Mouse (Mus musculus): ENCODE data around the gene Tmem114. TPM values are rescaled to one million over a fixed set of nuclear protein-coding genes. Genes with fewer than 3 reads are reported as not detected.
A peak's percentile ranks its signal among the peaks of the same experiment; 100 is the strongest.

Tmem114 gene
- polyA plus RNA-seq, 1 experiment: not detected

DNA sequence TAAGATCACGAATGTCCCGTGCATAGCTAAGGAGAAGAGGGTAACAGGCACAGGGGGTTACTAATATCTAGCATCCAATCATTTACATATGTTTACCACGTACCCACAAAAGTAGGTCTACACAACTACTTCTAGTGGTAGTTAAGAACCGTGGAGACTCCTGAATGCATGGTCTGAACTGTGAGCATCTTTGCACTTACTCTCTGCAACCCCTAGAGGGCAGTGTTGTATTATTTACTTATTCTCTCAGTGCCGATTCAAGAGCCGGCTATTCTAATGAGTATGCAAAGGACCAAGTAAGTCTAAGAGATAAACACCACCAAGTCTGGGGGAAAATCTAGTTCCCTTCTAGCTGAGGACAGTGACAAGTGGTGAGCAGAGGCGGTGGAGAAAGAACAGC is 12.7 kb downstream of the Tmem114 start:
- H3K4me3 ChIP-seq (ENCODE audit: low read depth, low read length): no peak overlapping the region
- no peaks in the 10 kb centered on the region for H3K4me1 ChIP-seq (ENCODE audit: control insufficient read depth, insufficient read depth, insufficient read length, low read length)
- TF ChIP-seq POLR2A (IDR thresholded peaks at IDR 0.05; ENCODE audit: low read depth, low read length) (no peak), CTCF (IDR thresholded peaks at IDR 0.05; ENCODE audit: extremely low read depth, insufficient read length, insufficient replicate concordance, low read depth, low read length) (no peak)
- no peaks in the 10 kb centered on the region; the same call in 1 of the 2 replicates for H3K27me3 ChIP-seq (ENCODE audit: control insufficient read depth, insufficient read depth, low read length)
- 12% methylated on average over 7 of the region's 7 CpGs for WGBS
- no peak overlapping the region for H3K27ac ChIP-seq (ENCODE audit: insufficient read depth, low read depth, low read length)
- H3K36me3 ChIP-seq (ENCODE audit: control insufficient read depth, insufficient read depth, low read length): no peaks in the 10 kb centered on the region

DNA sequence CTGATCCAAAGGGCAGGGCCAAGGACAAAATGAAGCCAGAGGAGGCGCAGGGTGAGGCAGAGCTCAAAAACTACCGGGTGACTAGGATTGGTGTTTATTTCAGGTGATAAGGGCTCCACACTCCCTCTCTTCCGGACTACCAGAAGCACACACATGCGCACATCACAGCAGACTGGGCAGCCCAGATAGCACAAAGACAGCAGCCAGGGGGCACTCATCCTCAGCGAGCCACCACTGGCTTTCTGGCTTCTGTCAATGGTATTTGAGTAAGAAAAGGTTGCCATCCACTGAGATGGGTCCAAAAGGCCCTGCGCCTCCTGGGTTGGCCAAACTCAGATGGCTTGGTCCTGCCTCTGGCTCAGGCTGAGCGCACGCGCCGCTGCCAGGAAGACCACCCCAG is 15.7 kb downstream of the Tmem114 start:
- TF ChIP-seq POLR2A (IDR thresholded peaks at IDR 0.05; ENCODE audit: low read depth, low read length): no peak
- no peak for TF ChIP-seq CTCF (IDR thresholded peaks at IDR 0.05; ENCODE audit: extremely low read depth, insufficient read length, insufficient replicate concordance, low read depth, low read length)
- Histone ChIP-seq H3K36me3 (ENCODE audit: control insufficient read depth, insufficient read depth, low read length) (no peaks in the 10 kb centered on the region), H3K27ac (ENCODE audit: insufficient read depth, low read depth, low read length) (no peak overlapping the region), H3K27me3 (ENCODE audit: control insufficient read depth, insufficient read depth, low read length) (no peaks in the 10 kb centered on the region; the same call in 1 of the 2 replicates), H3K4me3 (ENCODE audit: low read depth, low read length) (no peak overlapping the region), H3K4me1 (ENCODE audit: control insufficient read depth, insufficient read depth, insufficient read length, low read length) (no peaks in the 10 kb centered on the region)
- 25% methylated on average over 10 of the region's 10 CpGs for WGBS

DNA sequence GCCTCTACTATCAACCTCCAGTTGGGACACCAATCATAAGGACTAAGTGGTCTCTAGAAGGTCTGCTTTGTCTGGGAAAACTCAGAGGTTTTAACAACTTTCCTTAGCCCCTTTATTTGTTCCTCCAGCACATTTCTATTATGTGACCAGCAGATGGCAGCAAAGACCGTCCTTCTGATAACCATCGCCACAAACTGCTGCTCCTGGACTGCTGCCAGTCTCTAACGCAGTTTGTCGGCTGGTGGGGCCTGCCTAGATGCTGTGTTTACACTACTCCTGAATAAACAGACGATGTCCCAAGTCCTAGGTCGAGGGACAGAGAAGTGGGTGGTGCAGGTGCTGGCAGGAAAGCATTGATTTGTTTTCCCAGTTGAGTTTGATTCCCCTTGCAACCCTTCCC is 18.2 kb downstream of the Tmem114 start:
- H3K36me3 ChIP-seq (ENCODE audit: control insufficient read depth, insufficient read depth, low read length): no peaks in the 10 kb centered on the region
- no peak overlapping the region for H3K4me3 ChIP-seq (ENCODE audit: low read depth, low read length)
- TF ChIP-seq CTCF (IDR thresholded peaks at IDR 0.05; ENCODE audit: extremely low read depth, insufficient read length, insufficient replicate concordance, low read depth, low read length) (peak; percentile 79; the same call in 1 of the 2 replicates), POLR2A (IDR thresholded peaks at IDR 0.05; ENCODE audit: low read depth, low read length) (no peak)
- H3K27ac ChIP-seq (ENCODE audit: insufficient read depth, low read depth, low read length): no peak overlapping the region
- H3K4me1 ChIP-seq (ENCODE audit: control insufficient read depth, insufficient read depth, insufficient read length, low read length): no peaks in the 10 kb centered on the region
- WGBS: under 1% methylated on average over 6 of the region's 6 CpGs
- no peaks in the 10 kb centered on the region for H3K27me3 ChIP-seq (ENCODE audit: control insufficient read depth, insufficient read depth, low read length)

DNA sequence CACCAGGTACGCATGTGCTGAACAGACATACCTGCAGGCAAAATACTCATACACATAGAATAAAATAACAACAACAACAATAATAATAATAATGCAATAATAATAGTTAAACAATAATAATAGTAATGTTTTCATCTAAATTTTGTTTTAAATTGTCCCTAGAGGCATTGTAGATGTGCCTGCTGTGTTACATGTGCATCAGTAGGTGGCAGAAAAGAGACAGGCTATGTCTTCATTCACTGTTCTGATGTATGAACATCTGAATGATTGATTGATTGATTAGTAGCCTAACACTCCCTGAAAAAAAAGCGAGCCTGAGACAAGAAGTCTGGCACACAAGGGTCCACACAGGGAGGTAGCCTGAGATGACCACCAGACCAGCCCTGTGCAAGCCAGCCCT is 22.3 kb downstream of the Tmem114 start:
- WGBS: 63% methylated on average over 2 of the region's 2 CpGs
- no peaks in the 10 kb centered on the region for H3K36me3 ChIP-seq (ENCODE audit: control insufficient read depth, insufficient read depth, low read length)
- H3K27me3 ChIP-seq (ENCODE audit: control insufficient read depth, insufficient read depth, low read length): no peaks in the 10 kb centered on the region
- no peak overlapping the region for H3K27ac ChIP-seq (ENCODE audit: insufficient read depth, low read depth, low read length)
- TF ChIP-seq CTCF (IDR thresholded peaks at IDR 0.05; ENCODE audit: extremely low read depth, insufficient read length, insufficient replicate concordance, low read depth, low read length) (no peak), POLR2A (IDR thresholded peaks at IDR 0.05; ENCODE audit: low read depth, low read length) (no peak)
- no peak overlapping the region for H3K4me3 ChIP-seq (ENCODE audit: low read depth, low read length)
- no peaks in the 10 kb centered on the region for H3K4me1 ChIP-seq (ENCODE audit: control insufficient read depth, insufficient read depth, insufficient read length, low read length)

DNA sequence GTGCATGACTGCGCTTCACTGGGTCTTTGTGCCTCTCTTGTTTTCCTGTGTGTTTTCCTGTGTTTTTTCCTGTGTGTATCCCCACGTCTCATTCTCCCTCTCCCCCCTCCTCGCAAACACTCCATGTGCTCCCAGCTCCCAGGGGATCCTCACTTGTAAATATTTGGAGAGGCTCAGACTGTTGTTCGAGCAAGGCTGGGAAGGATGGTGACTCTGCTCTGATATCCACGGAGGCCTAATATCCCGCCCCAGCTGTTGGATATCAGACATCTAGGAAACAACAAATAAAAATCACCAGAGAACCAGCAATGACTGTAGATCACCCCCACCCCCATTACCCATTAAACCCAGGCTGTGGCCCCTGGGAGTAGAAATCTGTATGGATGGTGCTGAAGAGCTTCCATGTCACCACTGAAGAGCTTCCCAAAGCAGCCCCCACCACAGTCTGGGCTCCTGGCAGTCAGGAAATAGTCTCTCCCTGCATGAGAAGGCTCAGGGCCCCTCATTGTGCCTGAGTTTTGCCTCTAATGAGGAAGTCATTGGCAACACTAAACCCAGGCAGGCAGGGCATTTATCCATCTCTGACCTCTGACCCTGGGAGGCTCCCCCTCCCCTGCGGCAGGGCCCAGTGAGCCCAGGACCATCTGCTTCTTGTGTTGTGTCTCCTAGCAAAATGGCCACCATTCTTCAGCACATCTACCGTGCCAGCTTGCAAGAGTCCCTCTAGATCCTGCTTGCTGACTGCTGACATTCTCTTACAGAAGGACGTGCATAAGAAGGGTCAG is 23.6 kb downstream of the Tmem114 start:
- Histone ChIP-seq H3K4me1 (ENCODE audit: control insufficient read depth, insufficient read depth, insufficient read length, low read length) (no peaks in the 10 kb centered on the region), H3K36me3 (ENCODE audit: control insufficient read depth, insufficient read depth, low read length) (no peaks in the 10 kb centered on the region), H3K4me3 (ENCODE audit: low read depth, low read length) (no peak overlapping the region), H3K27ac (ENCODE audit: insufficient read depth, low read depth, low read length) (no peak overlapping the region), H3K27me3 (ENCODE audit: control insufficient read depth, insufficient read depth, low read length) (no peaks in the 10 kb centered on the region)
- 46% methylated on average over 9 of the region's 9 CpGs for WGBS
- TF ChIP-seq CTCF (IDR thresholded peaks at IDR 0.05; ENCODE audit: extremely low read depth, insufficient read length, insufficient replicate concordance, low read depth, low read length) (no peak), POLR2A (IDR thresholded peaks at IDR 0.05; ENCODE audit: low read depth, low read length) (no peak)

DNA sequence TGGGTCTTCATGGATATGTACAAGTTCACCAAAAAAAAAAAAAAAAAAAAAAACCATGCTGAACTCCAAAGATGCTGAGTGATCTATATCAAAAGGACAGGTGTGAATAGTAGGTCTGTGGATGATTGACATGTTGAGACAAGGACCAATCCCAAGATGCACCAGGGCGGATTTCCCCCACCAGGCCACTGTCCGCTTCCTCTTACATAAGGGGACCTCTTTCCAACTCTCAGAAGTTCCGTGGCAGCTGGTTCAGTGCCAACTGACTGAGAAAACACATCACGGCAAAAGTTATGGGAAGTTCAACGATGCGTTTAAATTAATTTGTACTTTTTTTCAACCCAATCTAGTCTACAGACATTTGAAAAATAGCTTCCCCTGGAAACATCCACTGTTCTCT is 25.1 kb downstream of the Tmem114 start:
- no peak for TF ChIP-seq CTCF (IDR thresholded peaks at IDR 0.05; ENCODE audit: extremely low read depth, insufficient read length, insufficient replicate concordance, low read depth, low read length)
- TF ChIP-seq POLR2A (IDR thresholded peaks at IDR 0.05; ENCODE audit: low read depth, low read length): no peak
- Histone ChIP-seq H3K4me1 (ENCODE audit: control insufficient read depth, insufficient read depth, insufficient read length, low read length) (no peaks in the 10 kb centered on the region), H3K27me3 (ENCODE audit: control insufficient read depth, insufficient read depth, low read length) (no peaks in the 10 kb centered on the region), H3K27ac (ENCODE audit: insufficient read depth, low read depth, low read length) (no peak overlapping the region), H3K4me3 (ENCODE audit: low read depth, low read length) (no peak overlapping the region), H3K36me3 (ENCODE audit: control insufficient read depth, insufficient read depth, low read length) (no peaks in the 10 kb centered on the region)
- 70% methylated on average over 6 of the region's 6 CpGs for WGBS

DNA sequence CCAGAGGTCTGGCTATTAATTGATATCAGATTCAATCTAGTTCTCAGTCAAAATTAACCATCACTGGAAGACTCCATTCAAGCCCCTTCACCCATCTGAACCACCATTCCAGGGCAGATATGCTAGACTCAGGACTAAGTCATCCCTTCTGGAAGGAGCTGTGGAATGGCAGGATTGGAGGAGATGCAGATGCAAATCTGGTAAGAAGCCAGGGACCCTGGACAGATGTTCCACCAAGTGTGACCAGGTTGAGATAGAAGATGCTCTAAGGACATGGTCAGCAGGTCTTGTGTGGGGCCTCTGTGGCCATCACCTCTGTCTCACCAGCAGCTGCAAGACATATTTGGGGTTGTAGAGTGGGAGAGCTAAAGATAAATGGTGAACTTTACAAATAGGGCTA is 30.0 kb downstream of the Tmem114 start:
- H3K4me1 ChIP-seq (ENCODE audit: control insufficient read depth, insufficient read depth, insufficient read length, low read length): no peaks in the 10 kb centered on the region
- no peak overlapping the region for H3K27ac ChIP-seq (ENCODE audit: insufficient read depth, low read depth, low read length)
- H3K4me3 ChIP-seq (ENCODE audit: low read depth, low read length): no peak overlapping the region
- TF ChIP-seq POLR2A (IDR thresholded peaks at IDR 0.05; ENCODE audit: low read depth, low read length): no peak
- no peak for TF ChIP-seq CTCF (IDR thresholded peaks at IDR 0.05; ENCODE audit: extremely low read depth, insufficient read length, insufficient replicate concordance, low read depth, low read length)
- H3K27me3 ChIP-seq (ENCODE audit: control insufficient read depth, insufficient read depth, low read length): no peaks in the 10 kb centered on the region
- H3K36me3 ChIP-seq (ENCODE audit: control insufficient read depth, insufficient read depth, low read length): no peaks in the 10 kb centered on the region
